Mouse (Mus musculus) stomach, postnatal 0 days (tissue): ENCODE results near the gene Comtd1. TPM values are rescaled to one million over a fixed set of nuclear protein-coding genes. Genes with fewer than 3 reads are reported as not detected.

ENCODE experiments used
- ATAC-seq: fragments of 200-750 bp; cut with Nextera tagmentation; 2 replicates; pipeline ENCODE4 v1.8.0; 2017; ENCODE audit not compliant: low FRiP score, low TSS enrichment
- DNase-seq: peaks from one replicate; pipeline ENCODE4 v3.0.0-alpha.2; 2016; ENCODE audit warnings: low spot score
- H3K27ac ChIP-seq: fragments of 300-500 bp; sonication (generic); replicated peaks from 2 replicates; pipeline ENCODE4 v1.5.1; 2014; ENCODE audit warnings: mild to moderate bottlenecking, control low read depth
- H3K27me3 ChIP-seq: fragments of 300-500 bp; sonication (generic); 2 replicates; pipeline ENCODE4 v1.6.1; 2014; ENCODE audit warnings: low read length; ENCODE audit not compliant: control insufficient read depth, insufficient read depth
- H3K36me3 ChIP-seq: fragments of 300-500 bp; sonication (generic); 2 replicates; pipeline ENCODE4 v1.6.1; 2014; ENCODE audit warnings: low read length, mixed read lengths; ENCODE audit not compliant: control insufficient read depth, insufficient read depth
- H3K4me1 ChIP-seq: fragments of 300-500 bp; sonication (generic); replicated peaks from 2 replicates; pipeline ENCODE4 v1.6.1; 2014; ENCODE audit warnings: antibody characterized with exemption; ENCODE audit not compliant: control insufficient read depth, insufficient read depth
- H3K4me2 ChIP-seq: fragments of 300-500 bp; sonication (generic); replicated peaks from 2 replicates; pipeline ENCODE4 v1.6.1; 2014; ENCODE audit warnings: low read depth, mild to moderate bottlenecking, control low read depth, moderate library complexity
- H3K4me3 ChIP-seq: fragments of 300-500 bp; sonication (generic); 2 replicates; pipeline ENCODE4 v1.5.1; 2014; ENCODE audit warnings: low read depth, low read length, control low read depth
- H3K9ac ChIP-seq: fragments of 300-500 bp; sonication (generic); 2 replicates; pipeline ENCODE4 v1.6.1; 2014; ENCODE audit warnings: mild to moderate bottlenecking, low read length, control low read depth, mixed read lengths
- H3K9me3 ChIP-seq: fragments of 300-500 bp; sonication (generic); 2 replicates; pipeline ENCODE4 v1.6.1; 2016; ENCODE audit warnings: low read length; ENCODE audit not compliant: control insufficient read depth
- CTCF ChIP-seq: IDR thresholded peaks from 2 replicates; pipeline ENCODE4 v1.5.1; 2016; ENCODE audit warnings: antibody characterized with exemption, low read depth, mild to moderate bottlenecking, moderate library complexity
- EP300 ChIP-seq: optimal IDR thresholded peaks from 2 replicates; pipeline ENCODE3; 2016; ENCODE audit warnings: antibody characterized with exemption
- WGBS: fragments of 180-500 bp; shearing (Covaris S2); extraction: QIAGEN DNeasy Blood & Tissue Kit; methylation state at CpG from one replicate; pipeline ENCODE4 v1.1.7; 2014; 5-methylcytosine and 5-hydroxymethylcytosine counted together
- polyA plus RNA-seq: library from polyadenylated mRNA; unstranded; fragments of >200 nt; fragmentation: Nextera tagmentation; extraction: Ambion mirVana; gene quantifications from 2 replicates; pipeline ENCODE4 v1.2.1, GENCODE M21; 2015

The Comtd1 gene
- polyA plus RNA-seq, 1 experiment from 2014 or later = 39.2 TPM

GRCm38 (mm10) chr14:21820880-21821505 lies 27.8 kb downstream of the Comtd1 start:
- H3K4me1 ChIP-seq = no peaks in the 10 kb centered on the region; the same call in 1 of the 2 replicates
- no peak overlapping the region for H3K4me2 ChIP-seq
- no peak overlapping the region for H3K9ac ChIP-seq
- H3K4me3 ChIP-seq = no peak overlapping the region
- TF ChIP-seq EP300 (no peak), CTCF (peak; percentile 51)
- WGBS = 87% methylated on average over 4 of the region's 4 CpGs
- no peaks in the 10 kb centered on the region for H3K36me3 ChIP-seq
- no peaks in the 10 kb centered on the region for H3K27me3 ChIP-seq
- no peaks in the 10 kb centered on the region for H3K9me3 ChIP-seq
- H3K27ac ChIP-seq = no peak overlapping the region
- DNase-seq (peak; percentile 47), ATAC-seq (peak; percentile 24)

GRCm38 (mm10) chr14:21817453-21817852 lies 31.3 kb downstream of the Comtd1 start:
- peak; percentile 70 for ATAC-seq

GRCm38 (mm10) chr14:21816255-21816654 lies 32.5 kb downstream of the Comtd1 start:
- Histone ChIP-seq H3K27ac (no peak overlapping the region), H3K27me3 (no peaks in the 10 kb centered on the region), H3K36me3 (no peaks in the 10 kb centered on the region), H3K9me3 (no peaks in the 10 kb centered on the region), H3K4me3 (no peak overlapping the region), H3K4me1 (no peaks in the 10 kb centered on the region), H3K9ac (no peak overlapping the region), H3K4me2 (no peak overlapping the region)
- no peak for TF ChIP-seq EP300
- TF ChIP-seq CTCF = no peak
- no peak for DNase-seq
- no peak for ATAC-seq
- 54% methylated on average over 3 of the region's 3 CpGs for WGBS

More at GRCm38 (mm10) chr14:21817453-21817852, 31.3 kb downstream of the Comtd1 start:
- Histone ChIP-seq H3K27me3 (no peaks in the 10 kb centered on the region), H3K4me3 (no peak overlapping the region), H3K4me2 (no peak overlapping the region), H3K27ac (peak overlapping the region; percentile 78; the same call in 1 of the 2 replicates), H3K9me3 (no peaks in the 10 kb centered on the region), H3K36me3 (no peaks in the 10 kb centered on the region), H3K9ac (no peak overlapping the region), H3K4me1 (no peaks in the 10 kb centered on the region)
- no peak for TF ChIP-seq EP300
- no peak for TF ChIP-seq CTCF
- peak; percentile 47 for DNase-seq
- WGBS = 37% methylated on average over 4 of the region's 4 CpGs

GRCm38 (mm10) chr14:21814606-21815005 lies 34.2 kb downstream of the Comtd1 start:
- 90% methylated on average over 4 of the region's 4 CpGs for WGBS
- Histone ChIP-seq H3K36me3 (no peaks in the 10 kb centered on the region), H3K4me3 (no peak overlapping the region), H3K4me2 (no peak overlapping the region), H3K27me3 (no peaks in the 10 kb centered on the region), H3K4me1 (no peaks in the 10 kb centered on the region), H3K9me3 (no peaks in the 10 kb centered on the region), H3K27ac (no peak overlapping the region), H3K9ac (no peak overlapping the region)
- TF ChIP-seq CTCF (no peak), EP300 (no peak)
- ATAC-seq (no peak), DNase-seq (no peak)

GRCm38 (mm10) chr14:21813847-21814246 lies 34.9 kb downstream of the Comtd1 start:
- Histone ChIP-seq H3K27ac (no peak overlapping the region), H3K36me3 (no peaks in the 10 kb centered on the region), H3K4me1 (no peaks in the 10 kb centered on the region), H3K27me3 (no peaks in the 10 kb centered on the region), H3K4me3 (no peak overlapping the region), H3K9me3 (no peaks in the 10 kb centered on the region), H3K9ac (no peak overlapping the region), H3K4me2 (no peak overlapping the region)
- no peak for TF ChIP-seq EP300
- no peak for TF ChIP-seq CTCF
- ATAC-seq (no peak), DNase-seq (no peak)
- WGBS = 74% methylated on average over 3 of the region's 3 CpGs

- WGBS = 53% methylated on average over 4 of the region's 4 CpGs
- no peak for ATAC-seq
- H3K4me3 ChIP-seq = no peak overlapping the region
- DNase-seq = no peak
- no peaks in the 10 kb centered on the region for H3K9me3 ChIP-seq
- no peak overlapping the region for H3K4me2 ChIP-seq
- H3K4me1 ChIP-seq = no peaks in the 10 kb centered on the region
- TF ChIP-seq EP300 (no peak), CTCF (no peak)
- H3K36me3 ChIP-seq = no peaks in the 10 kb centered on the region
- no peak overlapping the region for H3K9ac ChIP-seq
- no peak overlapping the region for H3K27ac ChIP-seq
- no peaks in the 10 kb centered on the region for H3K27me3 ChIP-seq
Observed at GRCm38 (mm10) chr14:21813216-21813615, 35.6 kb downstream of the Comtd1 start.
